In the genomic region with DNA sequence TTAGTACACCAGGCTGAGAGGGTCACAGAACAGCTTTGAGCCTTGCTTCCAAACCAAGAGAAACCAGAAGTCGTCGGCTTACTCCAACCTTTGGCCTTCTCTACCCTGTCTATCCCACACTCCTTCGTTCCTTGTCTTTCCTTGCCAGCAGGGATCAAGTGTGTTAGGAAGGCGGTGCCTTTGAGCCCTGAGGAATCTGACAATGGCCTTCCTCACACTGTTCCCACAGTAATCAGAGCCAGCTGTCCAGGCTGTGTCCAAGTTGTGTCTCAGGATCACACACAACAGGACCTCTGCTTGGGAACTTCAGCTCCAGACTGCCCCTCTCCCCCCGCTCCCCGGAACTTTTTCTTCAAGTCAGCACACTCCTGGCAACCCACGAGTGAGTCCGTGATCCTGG, we compare ENCODE assay signal across 10 mouse cellular contexts.
DNase-seq lines count a peak whose midpoint lies in the region; ATAC-seq and TF ChIP-seq lines count a peak whose summit lies in the region.
"Had no signal": no experiment of that assay in that cellular context is flagged by ENCODE, and none has a peak within 500 bp of the region (broad histone marks: within the 10 kb centered on the region; RNA-seq: fewer than 3 reads in every experiment).

No protein-coding gene starts in this region.

- WGBS in midbrain, embryonic 10.5 days = 86% methylated on average over 8 of the region's 8 CpGs
- 72% methylated on average over 8 of the region's 8 CpGs for WGBS in midbrain, embryonic 16.5 days
- WGBS in heart, embryonic 11.5 days (ENCODE audit: insufficient replicate concordance) = 69% methylated on average over 8 of the region's 8 CpGs
- WGBS in stomach, postnatal 0 days = 56% methylated on average over 8 of the region's 8 CpGs

- H3K9me3 ChIP-seq in midbrain, embryonic 10.5 days (replicated peaks) = no peaks in the 10 kb centered on the region
- H3K9me3 ChIP-seq in midbrain, embryonic 16.5 days (replicated peaks; ENCODE audit: control insufficient read depth, low read length, poor library complexity, severe bottlenecking) = no peaks in the 10 kb centered on the region
- H3K9me3 ChIP-seq in heart, embryonic 11.5 days (replicated peaks; ENCODE audit: control insufficient read depth, low read length) = no peaks in the 10 kb centered on the region
- no peaks in the 10 kb centered on the region for H3K9me3 ChIP-seq in stomach, postnatal 0 days (ENCODE audit: control insufficient read depth, low read length)
- H3K9me3 ChIP-seq: forebrain, embryonic 13.5 days had no signal

- no peak overlapping the region for H3K9ac ChIP-seq in midbrain, embryonic 16.5 days (ENCODE audit: low read depth, low read length)
- no peak overlapping the region for H3K9ac ChIP-seq in heart, embryonic 11.5 days (ENCODE audit: low read depth, low read length)
- no peak overlapping the region for H3K9ac ChIP-seq in stomach, postnatal 0 days (ENCODE audit: low read length)
- H3K9ac ChIP-seq: forebrain, embryonic 13.5 days had no signal

- H3K36me3 ChIP-seq in midbrain, embryonic 10.5 days = no peaks in the 10 kb centered on the region
- H3K36me3 ChIP-seq in midbrain, embryonic 16.5 days (ENCODE audit: control insufficient read depth, insufficient read depth, low read length) = no peaks in the 10 kb centered on the region
- no peaks in the 10 kb centered on the region for H3K36me3 ChIP-seq in heart, embryonic 11.5 days (ENCODE audit: control insufficient read depth, insufficient read depth, low read length)
- no peaks in the 10 kb centered on the region for H3K36me3 ChIP-seq in stomach, postnatal 0 days (ENCODE audit: control insufficient read depth, insufficient read depth, low read length)

- DNase-seq in midbrain, embryonic 10.5 days (ENCODE audit: low spot score) = peak; percentile 30
- peak; percentile 22 for DNase-seq in kidney, adult 9 months
- no peak for DNase-seq in stomach, postnatal 0 days (ENCODE audit: low spot score)
- DNase-seq in left cerebral cortex, adult 8-10 months (ENCODE audit: low spot score in 2 of 2) = no peak
- DNase-seq in layer of hippocampus, adult 9-10 months (ENCODE audit: low spot score) = no peak
- DNase-seq: cerebellum, adult 2 months; layer of hippocampus, postnatal 36 days had no signal

- no peak overlapping the region for H3K4me2 ChIP-seq in midbrain, embryonic 16.5 days (ENCODE audit: low read length)
- no peak overlapping the region for H3K4me2 ChIP-seq in heart, embryonic 11.5 days
- no peak overlapping the region for H3K4me2 ChIP-seq in stomach, postnatal 0 days (replicated peaks; ENCODE audit: low read depth)
- H3K4me2 ChIP-seq: forebrain, embryonic 13.5 days had no signal

- H3K4me3 ChIP-seq in midbrain, embryonic 10.5 days = no peak overlapping the region
- H3K4me3 ChIP-seq in midbrain, embryonic 16.5 days (ENCODE audit: low read depth, low read length) = no peak overlapping the region
- H3K4me3 ChIP-seq in heart, embryonic 11.5 days (ENCODE audit: low read depth, low read length) = no peak overlapping the region
- H3K4me3 ChIP-seq in stomach, postnatal 0 days (ENCODE audit: low read depth, low read length) = no peak overlapping the region
- H3K4me3 ChIP-seq: forebrain, embryonic 13.5 days had no signal

- peaks cover 11% of the 10 kb centered on the region for H3K4me1 ChIP-seq in midbrain, embryonic 10.5 days
- H3K4me1 ChIP-seq in midbrain, embryonic 16.5 days (ENCODE audit: control insufficient read depth, insufficient read depth, low read length) = peaks cover 8% of the 10 kb centered on the region
- H3K4me1 ChIP-seq in heart, embryonic 11.5 days (ENCODE audit: control insufficient read depth, insufficient read depth, low read length) = peaks cover 23% of the 10 kb centered on the region
- H3K4me1 ChIP-seq in stomach, postnatal 0 days (replicated peaks; ENCODE audit: control insufficient read depth, insufficient read depth) = peaks cover 6% of the 10 kb centered on the region; the same call in 1 of the 2 replicates

- peak overlapping the region; percentile 46; the same call in 1 of the 2 replicates for H3K27ac ChIP-seq in midbrain, embryonic 10.5 days (replicated peaks)
- no peak overlapping the region for H3K27ac ChIP-seq in midbrain, embryonic 16.5 days (ENCODE audit: low read length)
- H3K27ac ChIP-seq in heart, embryonic 11.5 days (ENCODE audit: low read depth, low read length) = 0 out of 2 replicates have a peak overlapping the region, but pooled peaks have one; percentile 25
- H3K27ac ChIP-seq in stomach, postnatal 0 days (replicated peaks) = 0 out of 2 replicates have a peak overlapping the region, but pooled peaks have one; percentile 53
- H3K27ac ChIP-seq: forebrain, embryonic 13.5 days had no signal

- TF ChIP-seq EP300 in stomach, postnatal 0 days (optimal IDR thresholded peaks at IDR 0.05) = no peak

- no peak for ATAC-seq in midbrain, embryonic 16.5 days
- no peak for ATAC-seq in heart, embryonic 11.5 days (replicated peaks; ENCODE audit: insufficient number of reproducible peaks, low FRiP score, low TSS enrichment)
- no peak for ATAC-seq in stomach, postnatal 0 days (ENCODE audit: low FRiP score, low TSS enrichment)
- ATAC-seq: forebrain, embryonic 13.5 days had no signal

- no peaks in the 10 kb centered on the region for H3K27me3 ChIP-seq in midbrain, embryonic 10.5 days (ENCODE audit: low read depth, poor library complexity, severe bottlenecking)
- H3K27me3 ChIP-seq in midbrain, embryonic 16.5 days (ENCODE audit: control insufficient read depth, insufficient read depth, low read depth, low read length) = no peaks in the 10 kb centered on the region
- no peaks in the 10 kb centered on the region for H3K27me3 ChIP-seq in heart, embryonic 11.5 days (ENCODE audit: control insufficient read depth, insufficient read depth, low read length)
- H3K27me3 ChIP-seq in stomach, postnatal 0 days (ENCODE audit: control insufficient read depth, insufficient read depth, low read length) = no peaks in the 10 kb centered on the region
- H3K27me3 ChIP-seq: forebrain, embryonic 13.5 days had no signal

- TF ChIP-seq CTCF in stomach, postnatal 0 days (IDR thresholded peaks at IDR 0.05; ENCODE audit: low read depth) = no peak

Comparison
In these comparisons a context has a peak if more than half of its experiments do, and no peak if none do; other contexts are left out.
1. DNase-seq: peak in midbrain, embryonic 10.5 days (single experiment) and kidney, adult 9 months (single experiment); none in stomach, postnatal 0 days (single experiment), left cerebral cortex, adult 8-10 months (0 of 2) and layer of hippocampus, adult 9-10 months (single experiment).